Mouse (Mus musculus): ENCODE results near the gene Cdh22. TPM values are rescaled to one million over a fixed set of nuclear protein-coding genes. Genes with fewer than 3 reads are reported as not detected.

Gene Cdh22
- polyA plus RNA-seq, 1 experiment from 2014 or later = 0.67 TPM

DNA sequence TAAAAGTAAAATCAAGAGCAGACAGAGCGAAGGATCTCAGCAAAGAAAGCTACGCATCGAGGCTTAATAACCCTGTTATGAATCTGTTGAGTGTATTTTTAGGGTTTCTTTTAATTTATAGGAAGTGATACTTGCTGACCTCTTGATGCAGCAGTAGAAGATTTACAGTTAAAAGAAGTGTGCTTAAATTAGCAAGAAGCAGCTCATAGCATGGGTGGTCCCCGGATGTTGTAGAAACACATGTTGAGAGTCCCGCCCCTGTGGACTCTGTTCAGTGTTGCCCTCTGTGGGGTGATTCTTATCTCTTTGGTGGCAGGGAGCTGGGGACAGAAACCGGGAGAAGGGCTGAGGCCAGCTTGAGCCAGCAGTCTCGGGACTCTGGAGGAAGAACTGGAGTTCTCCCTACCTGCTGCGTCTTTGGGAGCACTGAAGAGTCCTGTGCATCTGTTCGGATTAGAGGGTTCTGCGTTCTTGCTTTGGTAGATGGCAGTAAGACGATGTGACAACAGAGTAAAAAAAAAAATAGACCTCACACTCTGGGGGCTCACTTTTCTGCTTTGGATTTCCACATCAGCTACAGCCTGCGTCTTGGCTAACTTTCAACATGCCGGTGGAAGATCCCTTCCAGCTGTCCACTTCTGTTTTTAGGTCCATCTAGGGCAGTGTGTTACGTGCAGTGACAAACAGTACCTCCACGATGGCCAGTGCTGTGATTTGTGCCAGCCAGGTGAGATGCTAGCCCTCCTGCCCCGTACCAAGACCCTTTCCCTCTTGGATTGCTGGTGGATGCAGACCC is 172.8 kb downstream of the Cdh22 start:
- H3K27ac ChIP-seq (ENCODE audit: low read length) = peak overlapping the region; percentile 86
- ATAC-seq (ENCODE audit: low read depth) = peak; percentile 76

More for the DNA sequence above, 172.8 kb downstream of the Cdh22 start:
- Histone ChIP-seq H3K4me2 (ENCODE audit: low read depth, low read length) (0 out of 2 replicates have a peak overlapping the region, but pooled peaks have one; percentile 6), H3K9me3 (ENCODE audit: control insufficient read depth, low read length) (no peaks in the 10 kb centered on the region), H3K9ac (ENCODE audit: low read length) (no peak overlapping the region), H3K36me3 (ENCODE audit: control insufficient read depth, insufficient read depth, low read length) (no peaks in the 10 kb centered on the region), H3K4me1 (replicated peaks; ENCODE audit: control insufficient read depth, insufficient read depth, low read length) (peaks cover 16% of the 10 kb centered on the region), H3K27me3 (ENCODE audit: control insufficient read depth, insufficient read depth, low read depth, low read length) (no peaks in the 10 kb centered on the region), H3K4me3 (ENCODE audit: low read length) (no peak overlapping the region)
- 44% methylated on average over 16 of the region's 16 CpGs for WGBS

Other genes starting within 250 kb of the Cdh22 start
- gene Ncoa5, start 200.0 kb downstream of the Cdh22 start, polyA plus RNA-seq (2015; fragmentation: Nextera tagmentation; extraction: Ambion mirVana) = 64.3 and 64.4 TPM in 2 replicates
- gene Cd40, start 179.2 kb downstream of the Cdh22 start, polyA plus RNA-seq (2015; fragmentation: Nextera tagmentation; extraction: Ambion mirVana) = 41.7 and 41.9 TPM in 2 replicates
- gene 1700025C18Rik, start 144.1 kb downstream of the Cdh22 start, polyA plus RNA-seq (2015; fragmentation: Nextera tagmentation; extraction: Ambion mirVana) = not detected in 2 replicates
- gene Slc35c2, start 53.0 kb upstream of the Cdh22 start, polyA plus RNA-seq (2015; fragmentation: Nextera tagmentation; extraction: Ambion mirVana) = 47.9 and 48.0 TPM in 2 replicates
- gene Elmo2, start 91.6 kb upstream of the Cdh22 start, polyA plus RNA-seq (2015; fragmentation: Nextera tagmentation; extraction: Ambion mirVana) = 76.6 and 82.8 TPM in 2 replicates
- 1.1 and 1.9 TPM in 2 replicates for gene Zfp663, start 133.9 kb upstream of the Cdh22 start, polyA plus RNA-seq (2015; fragmentation: Nextera tagmentation; extraction: Ambion mirVana)
- gene Zfp334, start 153.4 kb upstream of the Cdh22 start, polyA plus RNA-seq (2015; fragmentation: Nextera tagmentation; extraction: Ambion mirVana) = 5.9 and 6.6 TPM in 2 replicates
- gene Ocstamp, start 165.6 kb upstream of the Cdh22 start, polyA plus RNA-seq (2015; fragmentation: Nextera tagmentation; extraction: Ambion mirVana) = 0.18 TPM in 1 of 2 replicates, not detected in the other
- gene Slc13a3, start 238.4 kb upstream of the Cdh22 start, polyA plus RNA-seq (2015; fragmentation: Nextera tagmentation; extraction: Ambion mirVana) = 0.57 and 0.80 TPM in 2 replicates

All from lung, embryonic 16.5 days (tissue).